Mouse (Mus musculus): ENCODE data around the gene 9930111J21Rik2. TPM values are rescaled to one million over a fixed set of nuclear protein-coding genes. Genes with fewer than 3 reads are reported as not detected.
A peak's percentile ranks its signal among the peaks of the same experiment; 100 is the strongest.
"Not testable (repeated sequence)": the region's sequence is repeated elsewhere in the genome, so short reads cannot be mapped to it uniquely, and the experiment has no call there.

The 9930111J21Rik2 gene
- polyA plus RNA-seq, 1 experiment from 2014 or later, result 0.60 TPM

DNA sequence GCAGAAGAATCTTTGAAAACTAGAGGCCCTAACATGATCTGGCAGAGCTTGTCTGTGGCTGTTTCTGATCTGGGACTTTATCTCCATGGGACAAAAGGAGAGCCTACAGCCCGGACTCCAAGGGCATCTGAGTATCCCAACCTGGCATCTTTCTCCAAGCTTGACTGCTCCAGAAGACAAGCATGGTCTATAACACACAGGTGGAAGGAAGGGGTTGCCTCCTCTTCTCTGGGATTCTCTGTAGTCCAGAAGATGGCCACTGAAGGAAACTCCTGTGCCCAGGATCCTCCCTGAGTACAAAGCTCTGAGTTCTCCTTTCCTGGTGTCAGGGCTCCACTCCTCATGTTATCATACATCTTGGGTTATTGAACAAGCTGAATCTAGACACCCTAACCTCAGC lies 29.6 kb upstream of the 9930111J21Rik2 start:
- peaks cover 11% of the 10 kb centered on the region; the same call in 1 of the 2 replicates for H3K4me1 ChIP-seq (ENCODE audit: insufficient read depth, low read length)
- H3K27ac ChIP-seq (ENCODE audit: low read length), result no peak overlapping the region
- H3K4me3 ChIP-seq (ENCODE audit: low read length), result no peak overlapping the region
- H3K9me3 ChIP-seq (ENCODE audit: low read length), result no peaks in the 10 kb centered on the region
- no peak for ATAC-seq (ENCODE audit: low FRiP score, low TSS enrichment)
- H3K4me2 ChIP-seq (replicated peaks; ENCODE audit: low read depth, low read length), result no peak overlapping the region
- H3K27me3 ChIP-seq (ENCODE audit: insufficient read depth, low read length), result no peaks in the 10 kb centered on the region
- H3K36me3 ChIP-seq (ENCODE audit: insufficient read depth, low read length), result no peaks in the 10 kb centered on the region
- no peak overlapping the region for H3K9ac ChIP-seq (replicated peaks; ENCODE audit: low read length)
- WGBS, result 70% methylated on average over 1 of the region's 1 CpGs

- 72% methylated on average over 3 of the region's 3 CpGs for WGBS
- no peak for ATAC-seq (ENCODE audit: low FRiP score, low TSS enrichment)
- no peak overlapping the region for H3K4me3 ChIP-seq (ENCODE audit: low read length)
These were observed 27.7 kb upstream of the 9930111J21Rik2 start for GRCm38 (mm10) chr11:49078719-49079118.

DNA sequence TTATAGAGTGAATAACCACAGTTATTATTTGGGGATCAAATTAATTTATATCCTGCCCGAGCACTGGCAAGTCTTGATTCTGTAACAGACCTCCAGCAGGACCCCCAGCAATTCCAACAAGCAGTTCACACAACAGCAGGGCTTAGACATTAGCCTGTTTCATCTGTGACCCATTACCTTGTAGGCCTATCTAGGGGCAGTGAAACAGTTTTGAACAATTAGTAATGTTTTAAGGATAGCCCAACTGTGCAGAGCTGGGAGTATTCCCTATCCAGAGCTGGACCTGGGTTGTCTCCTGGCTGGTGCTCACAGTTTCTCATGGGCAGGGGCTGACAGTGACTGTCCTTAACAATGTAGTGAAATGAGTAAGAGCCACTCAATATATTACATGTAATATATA lies 26.0 kb upstream of the 9930111J21Rik2 start:
- H3K4me3 ChIP-seq (ENCODE audit: low read length), result no peak overlapping the region

More at GRCm38 (mm10) chr11:49078719-49079118, 27.7 kb upstream of the 9930111J21Rik2 start:
- Histone ChIP-seq H3K36me3 (ENCODE audit: insufficient read depth, low read length) (no peaks in the 10 kb centered on the region), H3K4me2 (replicated peaks; ENCODE audit: low read depth, low read length) (no peak overlapping the region), H3K9me3 (ENCODE audit: low read length) (no peaks in the 10 kb centered on the region), H3K27me3 (ENCODE audit: insufficient read depth, low read length) (no peaks in the 10 kb centered on the region), H3K4me1 (ENCODE audit: insufficient read depth, low read length) (0 out of 2 replicates have a peak, but pooled peaks cover 5% of the 10 kb centered on the region), H3K9ac (replicated peaks; ENCODE audit: low read length) (no peak overlapping the region), H3K27ac (ENCODE audit: low read length) (no peak overlapping the region)

GRCm38 (mm10) chr11:49076001-49076757 lies 25.1 kb upstream of the 9930111J21Rik2 start, which contains the start of gene Ifi47:
Gene Ifi47 (plus strand): TSS chr11:49076587.
- not testable (repeated sequence) for ATAC-seq (ENCODE audit: low FRiP score, low TSS enrichment); H3K36me3 ChIP-seq (ENCODE audit: insufficient read depth, low read length); H3K9ac ChIP-seq (replicated peaks; ENCODE audit: low read length); H3K4me3 ChIP-seq (ENCODE audit: low read length); H3K4me2 ChIP-seq (replicated peaks; ENCODE audit: low read depth, low read length); H3K9me3 ChIP-seq (ENCODE audit: low read length); H3K4me1 ChIP-seq (ENCODE audit: insufficient read depth, low read length); H3K27me3 ChIP-seq (ENCODE audit: insufficient read depth, low read length)
- peak within 1 kb of the TSS; percentile 29; the same call in 1 of the 2 replicates for H3K27ac ChIP-seq (ENCODE audit: low read length)
- 71% methylated on average over 6 of the region's 6 CpGs for WGBS

More for the DNA sequence above, 26.0 kb upstream of the 9930111J21Rik2 start:
- 0 out of 2 replicates have a peak, but pooled peaks cover 5% of the 10 kb centered on the region for H3K4me1 ChIP-seq (ENCODE audit: insufficient read depth, low read length)
- no peaks in the 10 kb centered on the region for H3K36me3 ChIP-seq (ENCODE audit: insufficient read depth, low read length)
- 60% methylated on average over 1 of the region's 1 CpGs for WGBS
- no peak overlapping the region for H3K9ac ChIP-seq (replicated peaks; ENCODE audit: low read length)
- no peak overlapping the region for H3K4me2 ChIP-seq (replicated peaks; ENCODE audit: low read depth, low read length)
- H3K27ac ChIP-seq (ENCODE audit: low read length), result peak overlapping the region; percentile 29; the same call in 1 of the 2 replicates
- no peaks in the 10 kb centered on the region for H3K9me3 ChIP-seq (ENCODE audit: low read length)
- 0 out of 2 replicates have a peak, but pooled peaks have one; percentile 39 for ATAC-seq (ENCODE audit: low FRiP score, low TSS enrichment)
- no peaks in the 10 kb centered on the region for H3K27me3 ChIP-seq (ENCODE audit: insufficient read depth, low read length)

DNA sequence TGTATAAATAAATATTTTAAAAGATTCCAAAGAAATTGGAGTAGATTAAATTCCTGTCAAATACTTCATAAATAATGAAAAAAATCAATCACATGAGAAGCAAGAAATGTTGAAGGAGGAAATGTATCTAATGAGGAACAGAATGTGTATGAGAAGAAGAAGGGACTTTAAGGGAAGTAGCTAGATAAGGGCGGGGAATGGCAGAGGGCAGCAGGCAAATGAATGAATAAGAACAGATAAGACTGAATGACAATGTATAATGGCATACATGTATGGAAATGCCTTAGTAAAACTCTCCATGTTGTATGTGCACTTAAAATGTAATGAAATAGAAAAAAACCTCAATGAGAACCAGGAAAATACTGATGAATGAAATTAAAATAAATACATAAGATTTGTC lies 17.3 kb upstream of the 9930111J21Rik2 start:
- no peak for ATAC-seq (ENCODE audit: low FRiP score, low TSS enrichment)
- Histone ChIP-seq H3K4me3 (ENCODE audit: low read length) (no peak overlapping the region), H3K9me3 (ENCODE audit: low read length) (no peaks in the 10 kb centered on the region), H3K27me3 (ENCODE audit: insufficient read depth, low read length) (no peaks in the 10 kb centered on the region), H3K9ac (replicated peaks; ENCODE audit: low read length) (no peak overlapping the region), H3K4me2 (replicated peaks; ENCODE audit: low read depth, low read length) (no peak overlapping the region), H3K27ac (ENCODE audit: low read length) (no peak overlapping the region), H3K4me1 (ENCODE audit: insufficient read depth, low read length) (no peaks in the 10 kb centered on the region), H3K36me3 (ENCODE audit: insufficient read depth, low read length) (no peaks in the 10 kb centered on the region)
- WGBS, result 91% methylated on average over 1 of the region's 1 CpGs

- not testable (repeated sequence) for H3K36me3 ChIP-seq (ENCODE audit: insufficient read depth, low read length); H3K27me3 ChIP-seq (ENCODE audit: insufficient read depth, low read length); H3K4me2 ChIP-seq (replicated peaks; ENCODE audit: low read depth, low read length); H3K27ac ChIP-seq (ENCODE audit: low read length); H3K9ac ChIP-seq (replicated peaks; ENCODE audit: low read length); H3K4me1 ChIP-seq (ENCODE audit: insufficient read depth, low read length); ATAC-seq (ENCODE audit: low FRiP score, low TSS enrichment); H3K4me3 ChIP-seq (ENCODE audit: low read length); H3K9me3 ChIP-seq (ENCODE audit: low read length)
- 79% methylated on average over 5 of the region's 5 CpGs for WGBS
These were observed 12.8 kb upstream of the 9930111J21Rik2 start, which contains the start of gene Tgtp2 for GRCm38 (mm10) chr11:49063713-49064469. Gene Tgtp2 (minus strand): TSS chr11:49064206.

GRCm38 (mm10) chr11:49061865-49062264 lies 10.8 kb upstream of the 9930111J21Rik2 start:
- not testable (repeated sequence) for H3K27me3 ChIP-seq (ENCODE audit: insufficient read depth, low read length); H3K36me3 ChIP-seq (ENCODE audit: insufficient read depth, low read length); H3K9ac ChIP-seq (replicated peaks; ENCODE audit: low read length); H3K4me1 ChIP-seq (ENCODE audit: insufficient read depth, low read length); ATAC-seq (ENCODE audit: low FRiP score, low TSS enrichment); H3K27ac ChIP-seq (ENCODE audit: low read length); H3K4me2 ChIP-seq (replicated peaks; ENCODE audit: low read depth, low read length); H3K9me3 ChIP-seq (ENCODE audit: low read length); H3K4me3 ChIP-seq (ENCODE audit: low read length)
- whole genome bisulfite sequencing, result 77% methylated on average over 2 of the region's 2 CpGs

DNA sequence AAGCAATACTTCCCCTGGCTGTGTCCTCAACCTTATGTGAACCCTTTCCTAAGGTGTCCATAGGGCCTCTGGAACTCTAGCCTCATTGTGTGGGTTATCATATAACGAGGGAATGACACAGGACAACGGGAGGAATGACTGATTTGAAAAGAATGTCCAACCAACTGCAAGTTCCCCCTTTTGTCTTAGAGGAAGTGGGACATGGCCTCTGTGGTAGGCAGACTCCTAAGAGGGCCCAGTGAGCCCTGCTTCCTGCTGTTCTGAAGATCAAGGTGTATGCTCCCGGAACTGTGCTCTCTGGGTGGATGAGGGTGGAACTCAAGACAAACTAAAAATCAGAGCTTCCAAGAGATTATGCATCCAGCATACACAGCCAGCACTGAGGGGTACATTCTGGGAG lies 9.0 kb upstream of the 9930111J21Rik2 start:
- H3K27ac ChIP-seq (ENCODE audit: low read length); H3K9ac ChIP-seq (replicated peaks; ENCODE audit: low read length); H3K4me3 ChIP-seq (ENCODE audit: low read length); H3K4me1 ChIP-seq (ENCODE audit: insufficient read depth, low read length); H3K27me3 ChIP-seq (ENCODE audit: insufficient read depth, low read length); H3K9me3 ChIP-seq (ENCODE audit: low read length); ATAC-seq (ENCODE audit: low FRiP score, low TSS enrichment); H3K4me2 ChIP-seq (replicated peaks; ENCODE audit: low read depth, low read length); H3K36me3 ChIP-seq (ENCODE audit: insufficient read depth, low read length): not testable (repeated sequence)
- 40% methylated on average over 1 of the region's 3 CpGs for WGBS

- WGBS, result no CpG with 5 or more reads among the region's 5 CpGs
- ATAC-seq (ENCODE audit: low FRiP score, low TSS enrichment), result not testable (repeated sequence)
These were observed 852 bp upstream of the 9930111J21Rik2 start for GRCm38 (mm10) chr11:49051894-49052293.

DNA sequence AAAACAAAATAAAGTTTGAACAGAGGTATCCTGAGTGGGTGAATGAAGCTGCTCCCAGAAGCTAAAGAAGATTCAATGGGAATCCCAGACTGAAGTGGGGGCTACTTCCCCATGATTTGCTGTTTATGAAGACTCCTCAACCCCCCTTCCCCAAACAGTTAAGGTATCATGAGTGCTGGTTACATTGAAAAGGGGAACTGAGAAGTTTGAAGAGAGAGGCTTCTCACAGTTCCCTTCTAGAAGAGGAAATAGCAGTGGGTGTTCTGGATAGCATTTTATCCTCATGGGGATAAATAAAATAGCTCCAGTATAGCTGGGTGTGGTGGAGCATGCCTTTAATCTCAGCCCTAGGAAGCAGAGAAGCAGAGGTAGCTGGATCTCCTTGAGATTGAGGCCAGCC lies 978 bp downstream of the 9930111J21Rik2 start:
- not testable (repeated sequence) for H3K4me2 ChIP-seq (replicated peaks; ENCODE audit: low read depth, low read length); H3K4me1 ChIP-seq (ENCODE audit: insufficient read depth, low read length); H3K4me3 ChIP-seq (ENCODE audit: low read length); ATAC-seq (ENCODE audit: low FRiP score, low TSS enrichment); H3K9ac ChIP-seq (replicated peaks; ENCODE audit: low read length); H3K27me3 ChIP-seq (ENCODE audit: insufficient read depth, low read length); H3K36me3 ChIP-seq (ENCODE audit: insufficient read depth, low read length); H3K27ac ChIP-seq (ENCODE audit: low read length); H3K9me3 ChIP-seq (ENCODE audit: low read length)

More at GRCm38 (mm10) chr11:49051894-49052293, 852 bp upstream of the 9930111J21Rik2 start:
- not testable (repeated sequence) for H3K27me3 ChIP-seq (ENCODE audit: insufficient read depth, low read length); H3K4me3 ChIP-seq (ENCODE audit: low read length); H3K4me1 ChIP-seq (ENCODE audit: insufficient read depth, low read length); H3K9ac ChIP-seq (replicated peaks; ENCODE audit: low read length); H3K36me3 ChIP-seq (ENCODE audit: insufficient read depth, low read length); H3K4me2 ChIP-seq (replicated peaks; ENCODE audit: low read depth, low read length); H3K27ac ChIP-seq (ENCODE audit: low read length); H3K9me3 ChIP-seq (ENCODE audit: low read length)

Measured in kidney, embryonic 16.5 days (tissue).